Mouse (Mus musculus) brown adipose tissue, adult 24 weeks (tissue): ENCODE measurements around the gene Taf8. TPM values are rescaled to one million over a fixed set of nuclear protein-coding genes. Genes with fewer than 3 reads are reported as not detected.

Experiments
- H3K27ac ChIP-seq: fragments of 200-500 bp; replicated peaks from 2 replicates; pipeline ENCODE4 v1.5.1; 2012; ENCODE audit warnings: low read depth, mild to moderate bottlenecking, low read length
- H3K4me1 ChIP-seq: fragments of 200-500 bp; 2 replicates; pipeline ENCODE4 v1.6.1; 2012; ENCODE audit warnings: low read length, mixed read lengths; ENCODE audit not compliant: control insufficient read depth, insufficient read depth, insufficient read length
- H3K4me3 ChIP-seq: fragments of 200-500 bp; 2 replicates; pipeline ENCODE4 v1.5.1; 2012; ENCODE audit warnings: low read depth, mild to moderate bottlenecking, low read length, moderate library complexity; ENCODE audit not compliant: insufficient read depth
- polyA plus RNA-seq: library from polyadenylated mRNA; stranded (reverse); fragments of >200 nt; gene quantifications from 2 replicates; pipeline ENCODE4 v1.2.4, GENCODE M21; 2012; ENCODE audit not compliant: missing spikeins, insufficient read depth, insufficient read length

Gene Taf8
- 6.8 and 8.9 TPM in 2 replicates for polyA plus RNA-seq

- Histone ChIP-seq H3K27ac (peak within 1 kb of the TSS; percentile 96), H3K4me3 (peak within 1 kb of the TSS; percentile 91), H3K4me1 (peaks cover 8% of the 10 kb centered on the region)
Observed at GRCm38 (mm10) chr17:47501946-47502706, at the start of gene Taf8. TSS of gene Taf8 (minus strand) at chr17:47502292.

DNA sequence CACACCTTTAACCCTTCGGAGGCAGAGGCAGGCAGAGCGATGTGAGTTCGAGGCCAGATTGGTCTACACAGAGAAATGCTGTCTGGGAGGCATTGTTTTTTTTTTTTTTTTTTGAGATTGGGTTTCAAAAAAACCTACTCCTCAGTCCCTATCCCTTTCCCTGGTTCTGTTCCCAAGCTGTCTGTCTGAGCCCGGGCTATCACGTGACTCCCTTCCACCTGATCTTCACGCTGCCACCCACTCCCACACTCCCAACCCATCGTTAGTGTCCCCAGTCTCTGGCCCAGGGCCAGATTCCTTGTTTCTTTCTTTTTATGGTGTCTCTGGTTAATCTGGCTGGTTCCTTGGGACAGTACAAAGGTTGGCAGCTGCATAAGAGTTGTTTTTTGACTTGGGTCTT lies 49.0 kb upstream of the Taf8 start:
- Histone ChIP-seq H3K4me3 (no peak overlapping the region), H3K4me1 (no peaks in the 10 kb centered on the region), H3K27ac (no peak overlapping the region)

- H3K4me3 ChIP-seq: no peak overlapping the region
- H3K27ac ChIP-seq: no peak overlapping the region
- peaks cover 11% of the 10 kb centered on the region for H3K4me1 ChIP-seq
Observed at GRCm38 (mm10) chr17:47545861-47546331, 43.8 kb upstream of the Taf8 start.

GRCm38 (mm10) chr17:47545154-47545553 lies 43.1 kb upstream of the Taf8 start:
- H3K4me3 ChIP-seq: no peak overlapping the region
- peaks cover 11% of the 10 kb centered on the region for H3K4me1 ChIP-seq

DNA sequence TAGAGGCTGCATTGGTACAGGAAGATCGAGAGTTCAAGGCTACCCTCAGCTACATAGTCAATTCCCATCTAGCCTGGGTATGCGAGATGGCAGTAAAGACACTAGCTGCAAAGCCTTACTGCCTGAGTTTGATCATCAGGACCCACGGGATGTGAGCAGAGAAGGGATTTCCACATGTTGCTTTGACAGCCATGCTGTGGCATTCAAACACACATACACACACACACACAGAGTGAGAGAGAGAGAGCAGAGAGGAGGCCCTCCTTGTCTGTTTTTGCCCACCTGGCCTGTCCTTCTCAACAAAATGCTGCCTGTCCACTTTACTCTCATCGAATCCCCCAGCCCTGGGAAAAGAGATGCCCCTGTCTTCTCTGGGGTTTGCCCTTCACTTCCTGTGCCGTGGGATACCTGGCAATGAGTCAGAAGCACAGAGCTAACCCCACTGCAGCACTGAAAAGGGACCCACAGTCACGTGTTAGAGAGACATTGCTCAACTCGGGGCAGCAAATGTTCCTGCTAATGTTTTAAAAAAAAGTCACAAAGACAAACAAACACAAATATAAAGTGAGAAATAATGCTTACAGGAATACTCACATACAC lies 41.1 kb upstream of the Taf8 start:
- H3K4me3 ChIP-seq: no peak overlapping the region
- H3K4me1 ChIP-seq: peaks cover 11% of the 10 kb centered on the region
- no peak overlapping the region for H3K27ac ChIP-seq

More at GRCm38 (mm10) chr17:47545154-47545553, 43.1 kb upstream of the Taf8 start:
- H3K27ac ChIP-seq: no peak overlapping the region

GRCm38 (mm10) chr17:47542061-47542460 lies 40.0 kb upstream of the Taf8 start:
- H3K4me3 ChIP-seq: no peak overlapping the region
- H3K27ac ChIP-seq: peak overlapping the region; percentile 80
- H3K4me1 ChIP-seq: peaks cover 11% of the 10 kb centered on the region

- Histone ChIP-seq H3K4me3 (no peak overlapping the region), H3K27ac (no peak overlapping the region), H3K4me1 (peaks cover 11% of the 10 kb centered on the region)
Observed at GRCm38 (mm10) chr17:47539128-47539527, 37.0 kb upstream of the Taf8 start.

DNA sequence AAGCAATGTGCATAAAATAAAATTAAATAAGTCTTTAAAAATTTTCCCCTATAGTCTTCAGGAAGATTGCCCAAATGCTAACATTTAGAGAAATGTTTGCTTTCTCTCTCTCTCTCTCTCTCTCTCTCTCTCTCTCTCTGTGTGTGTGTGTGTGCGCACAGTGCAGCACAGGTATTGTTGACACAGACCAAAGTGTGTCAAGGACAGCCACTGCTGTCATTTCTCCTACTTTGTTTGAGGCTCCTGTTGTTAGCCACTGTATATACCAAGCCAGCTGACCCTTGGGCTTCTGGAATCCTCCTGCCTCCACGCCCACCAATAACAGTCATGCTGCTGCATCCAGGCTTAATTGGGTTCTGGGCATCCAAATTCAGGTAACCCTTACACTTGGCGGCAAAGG lies 36.0 kb upstream of the Taf8 start:
- H3K4me3 ChIP-seq: no peak overlapping the region
- H3K4me1 ChIP-seq: peaks cover 10% of the 10 kb centered on the region

DNA sequence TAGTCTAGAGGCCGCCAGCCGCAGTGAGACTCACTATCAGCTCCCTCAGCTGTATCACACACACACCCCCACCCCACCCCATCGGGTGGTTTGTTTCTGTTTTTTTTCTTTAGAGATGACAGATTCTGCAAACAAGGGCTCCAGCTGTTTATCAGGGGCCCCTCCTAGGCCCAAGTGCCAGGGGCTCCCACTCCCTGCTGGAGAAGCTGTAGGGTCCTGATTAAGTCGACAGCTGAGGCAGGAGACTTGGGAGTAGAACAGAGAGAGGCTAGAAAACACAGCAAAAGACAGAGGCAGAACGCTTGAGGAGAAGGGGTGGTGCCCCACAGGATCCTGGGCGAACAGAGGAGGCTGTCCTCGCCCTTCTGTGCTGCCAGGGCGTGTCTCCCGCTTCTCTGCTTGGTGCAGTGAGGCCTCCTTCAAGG lies 33.7 kb upstream of the Taf8 start:
- Histone ChIP-seq H3K4me3 (no peak overlapping the region), H3K4me1 (no peaks in the 10 kb centered on the region), H3K27ac (no peak overlapping the region)

More for the DNA sequence above, 36.0 kb upstream of the Taf8 start:
- H3K27ac ChIP-seq: no peak overlapping the region

DNA sequence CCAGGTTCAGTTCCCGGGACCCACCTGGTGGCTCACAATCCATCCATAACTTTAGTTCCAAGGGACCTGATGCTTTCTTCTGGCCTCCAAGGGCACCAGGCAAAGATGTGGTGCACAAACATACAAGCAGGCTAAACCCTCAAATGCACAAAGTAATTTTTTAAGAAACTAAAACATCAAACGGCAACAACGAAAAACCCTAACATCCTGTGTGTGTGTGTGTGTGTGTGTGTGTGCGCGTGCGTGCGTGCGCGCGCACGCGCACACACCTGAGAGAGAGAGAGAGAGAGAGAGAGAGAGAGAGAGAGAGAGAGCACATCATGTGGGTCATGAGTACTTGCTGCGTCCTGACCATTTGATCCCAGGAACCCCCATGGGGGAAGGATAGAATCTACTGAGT lies 31.6 kb upstream of the Taf8 start:
- no peak overlapping the region for H3K4me3 ChIP-seq

GRCm38 (mm10) chr17:47532364-47532763 lies 30.3 kb upstream of the Taf8 start:
- no peak overlapping the region for H3K27ac ChIP-seq
- no peaks in the 10 kb centered on the region; the same call in 1 of the 2 replicates for H3K4me1 ChIP-seq
- H3K4me3 ChIP-seq: no peak overlapping the region

More for the DNA sequence above, 31.6 kb upstream of the Taf8 start:
- no peaks in the 10 kb centered on the region; the same call in 1 of the 2 replicates for H3K4me1 ChIP-seq
- no peak overlapping the region for H3K27ac ChIP-seq

DNA sequence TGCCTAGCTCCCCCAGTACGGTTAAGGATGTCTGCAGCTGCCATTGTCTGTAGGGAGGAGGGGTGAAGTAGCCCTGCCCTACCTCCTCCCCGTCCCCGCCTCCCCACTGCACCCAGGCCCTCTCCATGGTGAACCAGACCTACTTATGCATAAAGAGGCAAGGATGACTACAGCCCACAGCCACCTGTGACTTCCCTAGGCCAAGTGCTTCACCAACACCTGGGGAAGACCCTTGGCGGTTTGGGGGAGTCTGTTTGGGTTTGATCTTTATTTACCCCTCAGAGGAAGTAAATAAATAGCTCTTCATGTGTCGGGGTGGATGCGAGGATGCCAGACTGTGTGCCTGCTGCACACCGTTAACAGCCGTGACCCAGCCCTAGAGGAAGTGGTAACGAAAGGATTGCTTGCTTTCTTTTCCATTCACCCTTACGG lies 29.3 kb upstream of the Taf8 start:
- H3K4me1 ChIP-seq: no peaks in the 10 kb centered on the region; the same call in none of the 2 replicates
- H3K27ac ChIP-seq: no peak overlapping the region
- H3K4me3 ChIP-seq: no peak overlapping the region

- no peak overlapping the region for H3K27ac ChIP-seq
- H3K4me3 ChIP-seq: no peak overlapping the region
- H3K4me1 ChIP-seq: no peaks in the 10 kb centered on the region; the same call in none of the 2 replicates
Observed at GRCm38 (mm10) chr17:47529595-47529994, 27.5 kb upstream of the Taf8 start.

DNA sequence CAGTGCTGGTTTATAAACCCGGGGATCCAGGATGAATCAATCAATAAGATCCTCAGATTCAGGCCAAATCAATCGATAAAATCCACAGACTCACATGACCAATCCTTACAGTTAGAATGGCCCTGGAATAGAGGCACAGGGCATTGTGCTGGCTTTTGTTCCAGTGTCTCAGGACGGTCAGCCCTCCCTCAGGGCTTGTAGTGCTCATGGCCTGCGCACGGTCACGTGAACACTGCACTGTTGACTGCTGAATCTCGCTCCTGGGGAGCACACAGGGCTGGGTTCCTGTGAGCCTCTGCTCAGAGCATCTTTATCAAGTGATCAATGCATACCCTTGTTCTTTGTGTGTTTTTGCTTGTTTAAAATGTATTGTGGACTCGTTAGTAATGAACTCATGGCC lies 26.8 kb upstream of the Taf8 start:
- H3K4me3 ChIP-seq: no peak overlapping the region
- H3K4me1 ChIP-seq: no peaks in the 10 kb centered on the region; the same call in none of the 2 replicates
- H3K27ac ChIP-seq: no peak overlapping the region

GRCm38 (mm10) chr17:47527581-47528300 lies 25.6 kb upstream of the Taf8 start:
- peaks cover 7% of the 10 kb centered on the region for H3K4me1 ChIP-seq
- no peak overlapping the region for H3K27ac ChIP-seq
- H3K4me3 ChIP-seq: no peak overlapping the region
